Mouse (Mus musculus) forebrain, embryonic 15.5 days (tissue): Measurements from ENCODE around the gene Agpat1. TPM values are rescaled to one million over a fixed set of nuclear protein-coding genes. Genes with fewer than 3 reads are reported as not detected.

Source experiments
- ATAC-seq: fragments of 200-750 bp; cut with Nextera tagmentation; replicated peaks from 2 replicates; pipeline ENCODE4 v1.8.0; 2017; ENCODE audit warnings: mild to moderate bottlenecking, moderate TSS enrichment, moderate library complexity
- H3K27ac ChIP-seq: fragments of 300-500 bp; sonication (generic); replicated peaks from 2 replicates; pipeline ENCODE4 v1.5.1; 2015; ENCODE audit warnings: mild to moderate bottlenecking, inconsistent platforms
- H3K27me3 ChIP-seq: fragments of 300-500 bp; sonication (generic); 2 replicates; pipeline ENCODE4 v1.6.1; 2015; ENCODE audit warnings: inconsistent platforms
- H3K36me3 ChIP-seq: fragments of 300-500 bp; sonication (generic); 2 replicates; pipeline ENCODE4 v1.6.1; 2015; ENCODE audit warnings: mild to moderate bottlenecking, inconsistent platforms
- H3K4me1 ChIP-seq: fragments of 300-500 bp; sonication (generic); 2 replicates; pipeline ENCODE4 v1.6.1; 2015; ENCODE audit warnings: inconsistent platforms
- H3K4me2 ChIP-seq: fragments of 300-500 bp; sonication (generic); replicated peaks from 2 replicates; pipeline ENCODE4 v1.6.1; 2015; ENCODE audit warnings: mild to moderate bottlenecking, inconsistent platforms
- H3K4me3 ChIP-seq: fragments of 300-500 bp; sonication (generic); 2 replicates; pipeline ENCODE4 v1.5.1; 2015; ENCODE audit warnings: mild to moderate bottlenecking, inconsistent platforms
- H3K9ac ChIP-seq: fragments of 300-500 bp; sonication (generic); replicated peaks from 2 replicates; pipeline ENCODE4 v1.6.1; 2015; ENCODE audit warnings: mild to moderate bottlenecking, inconsistent platforms
- H3K9me3 ChIP-seq: fragments of 300-500 bp; sonication (generic); 2 replicates; pipeline ENCODE4 v1.6.1; 2016; ENCODE audit warnings: inconsistent platforms
- WGBS: fragments of 180-500 bp; shearing (Covaris S2); methylation state at CpG from one replicate; pipeline ENCODE4 v1.1.7; 2015; ENCODE audit warnings: mixed read lengths; 5-methylcytosine and 5-hydroxymethylcytosine counted together
- polyA plus RNA-seq: library from polyadenylated mRNA; unstranded; fragments of >200 nt; fragmentation: Nextera tagmentation; extraction: Ambion mirVana; gene quantifications from 2 replicates; pipeline ENCODE4 v1.2.1, GENCODE M21; 2015

The Agpat1 gene
- polyA plus RNA-seq, 1 experiment from 2014 or later, result 89.2 TPM

DNA sequence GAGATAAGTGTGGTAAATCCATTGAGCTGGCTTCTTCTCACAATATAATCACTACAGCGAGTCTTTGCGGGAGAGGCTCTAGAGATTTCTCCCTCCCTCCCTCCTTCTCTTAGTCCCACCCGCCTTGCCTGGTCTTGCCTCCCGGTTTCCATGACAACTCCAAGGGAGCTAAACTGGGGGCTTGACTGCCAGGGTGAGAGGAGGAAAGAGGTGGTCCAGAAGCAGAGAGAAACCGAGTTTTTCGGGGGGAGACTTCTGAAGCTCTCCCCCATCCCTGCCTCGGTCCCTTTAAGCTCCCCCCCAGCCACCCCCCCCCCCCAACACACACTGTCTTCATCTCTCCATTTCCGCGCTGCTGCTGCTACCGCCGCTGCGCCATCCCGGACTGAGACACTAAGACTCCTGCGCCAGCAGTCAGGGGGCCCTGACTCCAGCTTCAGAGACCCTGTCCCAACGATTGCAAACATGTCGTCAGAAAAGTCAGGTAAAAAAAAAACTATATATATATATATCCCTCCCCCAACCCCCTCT lies 25.2 kb downstream of the Agpat1 start, which contains the start of gene Prrt1:
TSS of gene Prrt1 (plus strand) at position 313 of the 531 bp plus-strand sequence.
- Histone ChIP-seq H3K4me1 (peaks cover 62% of the 10 kb centered on the region), H3K9me3 (no peaks in the 10 kb centered on the region), H3K4me3 (peak within 1 kb of the TSS; percentile 69), H3K9ac (peak within 1 kb of the TSS; percentile 71), H3K4me2 (peak within 1 kb of the TSS; percentile 96), H3K27me3 (peaks cover 19% of the 10 kb centered on the region), H3K36me3 (no peaks in the 10 kb centered on the region), H3K27ac (peak within 1 kb of the TSS; percentile 87)
- WGBS, result 1% methylated on average over 16 of the region's 16 CpGs
- ATAC-seq, result peak; percentile 38; the same call in 1 of the 2 replicates

DNA sequence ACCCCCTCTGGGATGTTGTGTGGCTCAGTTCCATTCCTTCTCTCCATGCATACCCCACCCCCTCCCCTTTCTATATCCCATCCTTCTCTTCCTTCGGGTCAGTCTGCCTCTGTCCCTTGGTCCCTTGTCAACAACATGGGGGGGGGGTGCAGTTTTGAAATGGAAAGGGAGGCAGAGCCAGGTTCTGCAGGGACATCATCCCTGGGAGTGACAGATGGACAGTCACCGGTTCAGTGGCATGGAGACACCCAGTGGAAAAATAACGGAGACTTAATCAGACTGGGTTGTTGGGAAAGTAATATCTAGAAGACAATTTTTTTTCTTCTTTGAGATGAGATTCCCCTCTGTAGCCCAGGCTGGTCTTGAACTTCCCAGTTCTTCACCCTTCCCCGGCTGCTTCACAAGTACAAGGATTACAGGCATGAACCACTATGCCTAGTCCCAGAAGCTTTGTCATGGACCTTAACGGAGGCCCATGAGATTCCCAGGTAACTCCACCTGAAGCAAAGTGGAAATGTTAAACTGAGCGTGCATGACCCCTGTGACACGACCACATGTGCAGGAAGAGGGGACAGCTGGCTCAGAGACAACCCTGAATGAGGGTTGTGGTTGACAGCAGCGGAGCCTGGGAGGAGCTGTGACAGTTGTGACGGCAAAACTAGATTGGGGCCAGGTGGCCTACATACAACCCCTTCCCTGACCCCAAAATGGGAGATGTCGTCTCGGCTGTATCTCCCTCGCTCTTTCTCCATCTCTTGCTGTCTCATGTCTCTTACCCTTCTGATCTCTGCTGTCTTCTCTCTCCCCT lies 25.9 kb downstream of the Agpat1 start:
- Histone ChIP-seq H3K9ac (peak overlapping the region; percentile 38), H3K36me3 (no peaks in the 10 kb centered on the region), H3K27me3 (peaks cover 19% of the 10 kb centered on the region), H3K4me1 (peaks cover 62% of the 10 kb centered on the region), H3K4me2 (peak overlapping the region; percentile 96), H3K9me3 (no peaks in the 10 kb centered on the region), H3K27ac (no peak overlapping the region), H3K4me3 (peak overlapping the region; percentile 69)
- ATAC-seq, result no peak
- WGBS, result 23% methylated on average over 12 of the region's 12 CpGs

DNA sequence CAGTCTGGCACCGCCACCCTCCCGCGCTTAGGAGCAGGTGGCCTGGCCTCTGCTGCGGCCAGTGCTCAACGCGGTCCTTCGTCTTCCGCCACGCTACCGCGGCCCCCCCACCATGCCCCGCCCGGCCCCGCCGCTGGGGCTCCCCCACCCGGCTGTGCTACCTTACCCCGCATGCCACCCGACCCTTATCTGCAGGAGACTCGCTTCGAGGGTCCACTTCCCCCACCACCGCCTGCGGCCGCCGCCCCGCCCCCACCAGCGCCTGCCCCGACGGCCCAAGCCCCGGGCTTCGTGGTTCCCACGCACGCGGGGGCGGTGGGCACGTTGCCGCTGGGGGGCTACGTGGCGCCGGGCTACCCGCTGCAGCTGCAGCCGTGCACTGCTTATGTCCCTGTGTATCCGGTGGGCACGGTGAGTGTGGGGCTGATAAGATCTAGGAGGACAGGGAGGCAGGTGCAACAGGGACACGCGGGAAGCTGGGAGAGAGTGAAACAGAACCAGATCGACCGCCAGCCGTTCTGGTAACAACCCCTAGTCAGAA lies 26.8 kb downstream of the Agpat1 start:
- peak overlapping the region; percentile 69 for H3K4me3 ChIP-seq
- no peaks in the 10 kb centered on the region for H3K9me3 ChIP-seq
- no peak overlapping the region for H3K27ac ChIP-seq
- peaks cover 21% of the 10 kb centered on the region for H3K27me3 ChIP-seq
- 2% methylated on average over 48 of the region's 48 CpGs for WGBS
- no peak for ATAC-seq
- peak overlapping the region; percentile 31 for H3K9ac ChIP-seq
- no peaks in the 10 kb centered on the region for H3K36me3 ChIP-seq
- H3K4me2 ChIP-seq, result peak overlapping the region; percentile 96
- H3K4me1 ChIP-seq, result peaks cover 60% of the 10 kb centered on the region

DNA sequence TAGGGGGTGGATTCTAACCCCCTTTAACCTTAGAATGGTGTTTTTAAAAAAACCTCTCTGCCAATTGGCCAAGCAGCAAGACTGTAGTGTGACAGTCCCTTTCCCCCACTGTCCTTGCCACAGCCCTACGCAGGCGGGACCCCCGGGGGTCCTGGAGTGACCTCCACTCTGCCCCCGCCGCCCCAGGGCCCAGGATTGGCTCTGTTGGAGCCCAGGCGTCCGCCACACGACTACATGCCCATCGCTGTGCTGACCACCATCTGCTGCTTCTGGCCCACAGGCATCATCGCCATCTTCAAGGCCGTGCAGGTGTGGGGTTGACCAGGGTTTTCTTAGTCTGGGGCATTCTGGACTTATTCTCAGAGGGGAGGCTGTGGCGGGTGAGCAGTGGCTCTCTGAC lies 27.6 kb downstream of the Agpat1 start:
- 6% methylated on average over 12 of the region's 12 CpGs for WGBS
- H3K9me3 ChIP-seq, result no peaks in the 10 kb centered on the region

DNA sequence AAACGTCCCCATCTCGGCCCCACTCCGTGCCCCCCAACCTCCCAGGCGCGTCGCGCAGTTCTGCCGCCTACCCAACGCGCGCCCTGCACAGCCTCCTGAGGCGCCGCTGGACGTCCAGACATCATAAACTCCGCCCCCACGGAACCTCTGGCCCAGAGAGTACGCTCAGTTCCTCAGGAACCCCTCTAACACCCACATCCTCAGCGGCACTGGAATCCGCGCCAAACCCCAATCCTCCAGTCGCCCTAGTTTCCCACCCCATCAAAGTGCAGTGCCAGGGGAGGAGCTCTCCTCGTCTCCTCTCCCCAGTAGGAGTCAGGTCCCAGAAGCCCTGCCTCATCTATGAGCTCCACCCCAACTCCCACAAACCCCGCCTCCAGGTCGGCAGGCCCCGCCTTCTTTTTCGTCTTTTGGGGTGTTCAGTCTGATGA lies 28.2 kb downstream of the Agpat1 start:
- peak; percentile 9; the same call in 1 of the 2 replicates for ATAC-seq
- peaks cover 21% of the 10 kb centered on the region for H3K27me3 ChIP-seq
- H3K4me3 ChIP-seq, result peak overlapping the region; percentile 69
- H3K4me1 ChIP-seq, result peaks cover 50% of the 10 kb centered on the region
- 2% methylated on average over 26 of the region's 26 CpGs for WGBS
- H3K9ac ChIP-seq, result peak overlapping the region; percentile 38
- no peak overlapping the region for H3K27ac ChIP-seq
- H3K36me3 ChIP-seq, result no peaks in the 10 kb centered on the region
- H3K9me3 ChIP-seq, result no peaks in the 10 kb centered on the region
- peak overlapping the region; percentile 96 for H3K4me2 ChIP-seq

More for the DNA sequence above, 27.6 kb downstream of the Agpat1 start:
- Histone ChIP-seq H3K9ac (peak overlapping the region; percentile 38), H3K36me3 (no peaks in the 10 kb centered on the region), H3K4me2 (peak overlapping the region; percentile 96), H3K27me3 (peaks cover 21% of the 10 kb centered on the region), H3K27ac (no peak overlapping the region), H3K4me3 (peak overlapping the region; percentile 69), H3K4me1 (peaks cover 52% of the 10 kb centered on the region)
- ATAC-seq, result no peak

DNA sequence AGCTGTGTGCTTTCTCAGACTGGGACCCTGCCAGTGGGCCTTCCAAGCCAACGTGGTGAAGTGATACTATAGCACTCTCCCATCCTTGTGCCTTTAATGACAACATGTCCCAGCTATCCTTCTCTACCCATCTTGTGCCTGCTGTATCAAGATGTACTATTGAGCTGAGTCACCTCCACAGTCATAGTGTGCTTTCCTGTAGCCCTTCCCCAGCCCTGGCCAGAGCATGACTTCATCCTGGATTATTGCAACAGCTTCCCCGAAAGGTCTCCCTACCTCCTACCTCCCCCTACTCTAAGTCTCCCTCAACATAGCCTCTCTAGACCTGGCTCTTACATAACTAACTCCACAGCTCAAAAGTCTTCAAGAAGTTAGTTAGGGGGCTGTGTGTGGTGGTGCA lies 31.6 kb downstream of the Agpat1 start:
- no peaks in the 10 kb centered on the region for H3K36me3 ChIP-seq
- H3K9ac ChIP-seq, result no peak overlapping the region
- 59% methylated on average over 2 of the region's 2 CpGs for WGBS
- no peak overlapping the region for H3K4me2 ChIP-seq
- no peak overlapping the region for H3K4me3 ChIP-seq
- ATAC-seq, result no peak
- peaks cover 22% of the 10 kb centered on the region for H3K4me1 ChIP-seq
- peaks cover 18% of the 10 kb centered on the region for H3K27me3 ChIP-seq
- H3K27ac ChIP-seq, result no peak overlapping the region
- no peaks in the 10 kb centered on the region for H3K9me3 ChIP-seq

DNA sequence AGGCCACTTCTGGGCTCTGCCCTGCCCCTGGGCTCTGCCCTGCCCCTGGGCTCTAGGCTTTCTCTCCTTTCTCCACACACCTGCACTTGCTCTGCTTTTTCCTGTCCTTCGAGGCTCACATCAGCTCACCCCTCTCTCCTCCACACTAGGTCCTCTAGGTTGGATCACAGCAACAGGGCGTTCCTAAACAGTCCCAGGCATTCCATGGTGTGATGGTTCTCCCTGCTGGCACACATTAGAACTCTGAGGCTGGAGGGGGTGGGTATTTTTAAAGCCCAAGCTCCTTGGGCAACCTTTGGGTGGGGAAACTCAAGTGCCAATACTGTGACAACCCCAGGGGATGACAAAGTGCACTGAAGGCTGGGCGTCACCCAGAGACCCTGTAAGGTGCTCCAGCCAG lies 33.4 kb downstream of the Agpat1 start:
- Histone ChIP-seq H3K4me2 (no peak overlapping the region), H3K27me3 (peaks cover 3% of the 10 kb centered on the region; the same call in 1 of the 2 replicates), H3K27ac (no peak overlapping the region), H3K36me3 (no peaks in the 10 kb centered on the region), H3K4me3 (no peak overlapping the region), H3K9ac (no peak overlapping the region), H3K4me1 (peaks cover 13% of the 10 kb centered on the region), H3K9me3 (no peaks in the 10 kb centered on the region)
- WGBS, result 70% methylated on average over 3 of the region's 3 CpGs
- no peak for ATAC-seq

DNA sequence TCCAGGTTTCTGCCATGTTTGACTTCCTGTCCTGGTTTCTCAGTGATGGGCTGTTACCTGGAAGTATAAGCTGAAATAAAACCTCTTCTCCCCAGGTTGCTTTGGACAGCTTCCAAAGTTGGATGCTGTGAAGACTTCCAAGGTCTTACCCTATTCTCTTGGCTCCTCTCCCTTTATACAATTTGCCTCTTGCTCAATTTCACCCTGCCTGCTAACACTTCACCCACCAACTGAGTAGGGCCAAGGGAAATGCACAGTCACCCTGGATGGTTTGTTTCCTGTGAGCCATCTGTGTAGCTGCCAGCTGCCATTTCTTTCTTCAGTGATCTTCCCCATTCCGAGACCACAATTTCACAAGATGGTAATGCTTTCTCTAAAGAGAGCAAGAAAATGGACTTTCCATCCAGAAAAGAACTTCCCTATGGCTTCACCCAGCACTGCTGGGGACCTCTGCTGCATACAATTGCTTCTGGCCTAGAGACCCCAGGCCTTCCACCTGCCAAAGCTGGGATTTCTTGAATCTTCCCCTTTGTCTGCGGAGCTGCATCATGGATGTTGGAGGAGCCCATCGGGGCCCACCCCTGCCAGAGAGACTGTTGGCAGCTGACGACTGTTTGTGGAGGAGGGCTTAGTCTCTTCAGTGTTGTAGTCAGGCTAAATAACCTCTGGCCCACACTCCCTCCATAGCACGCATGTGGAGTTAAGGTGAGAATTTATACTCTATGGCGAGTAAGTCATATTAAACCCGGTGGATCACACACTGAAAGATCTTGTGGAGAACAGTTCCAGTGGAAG lies 35.6 kb downstream of the Agpat1 start:
- Histone ChIP-seq H3K4me1 (peaks cover 17% of the 10 kb centered on the region), H3K4me2 (no peak overlapping the region), H3K27ac (peak overlapping the region; percentile 20; the same call in 1 of the 2 replicates), H3K36me3 (no peaks in the 10 kb centered on the region), H3K4me3 (no peak overlapping the region), H3K9me3 (no peaks in the 10 kb centered on the region), H3K27me3 (peaks cover 2% of the 10 kb centered on the region; the same call in 1 of the 2 replicates), H3K9ac (no peak overlapping the region)
- 77% methylated on average over 7 of the region's 7 CpGs for WGBS
- no peak for ATAC-seq

DNA sequence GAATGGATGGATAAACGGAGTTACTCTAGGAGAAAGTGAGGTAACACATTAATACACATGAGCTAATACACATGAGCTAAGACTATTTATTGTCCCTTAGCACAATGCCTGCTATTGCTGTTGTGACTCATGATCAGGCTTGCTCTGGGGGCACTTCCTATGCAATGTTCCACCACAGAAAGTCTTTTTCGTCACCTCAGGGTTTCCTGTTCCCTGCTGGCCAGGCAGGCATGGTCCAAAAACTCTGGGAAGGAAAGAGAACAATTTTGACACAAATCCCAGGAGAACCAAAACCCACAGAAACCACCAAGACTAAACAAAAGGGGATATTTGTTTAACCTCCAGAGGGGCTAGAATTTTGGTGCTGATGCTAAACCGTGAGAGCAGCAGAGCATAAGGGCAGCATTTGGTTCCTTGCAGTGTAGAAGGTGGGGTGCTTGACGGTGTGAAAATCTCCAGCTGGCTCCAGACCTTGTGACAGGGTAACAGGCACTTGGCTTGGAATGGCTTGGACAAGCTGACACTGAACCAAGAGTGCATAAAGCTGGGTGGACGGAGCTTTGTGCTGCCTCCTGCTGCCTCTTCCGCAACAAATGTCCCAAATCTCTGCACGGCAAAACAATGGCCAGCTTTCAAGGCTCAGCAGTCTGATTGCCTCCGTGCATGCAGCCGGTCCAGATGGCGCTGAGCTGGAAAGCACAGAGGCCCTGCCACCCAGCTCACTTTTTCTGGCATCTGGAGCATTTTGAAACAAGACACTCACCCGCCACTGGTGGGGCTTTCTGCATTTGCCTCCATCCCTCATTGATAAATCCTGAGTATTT lies 36.9 kb downstream of the Agpat1 start:
- no peak overlapping the region for H3K4me3 ChIP-seq
- ATAC-seq, result peak; percentile 27; the same call in 1 of the 2 replicates
- no peaks in the 10 kb centered on the region for H3K36me3 ChIP-seq
- H3K9me3 ChIP-seq, result no peaks in the 10 kb centered on the region
- H3K27ac ChIP-seq, result peak overlapping the region; percentile 88
- H3K9ac ChIP-seq, result peak overlapping the region; percentile 21; the same call in 1 of the 2 replicates
- WGBS, result 8% methylated on average over 11 of the region's 11 CpGs
- peaks cover 28% of the 10 kb centered on the region for H3K4me1 ChIP-seq
- no peak overlapping the region; the same call in 1 of the 2 replicates for H3K4me2 ChIP-seq
- no peaks in the 10 kb centered on the region for H3K27me3 ChIP-seq

DNA sequence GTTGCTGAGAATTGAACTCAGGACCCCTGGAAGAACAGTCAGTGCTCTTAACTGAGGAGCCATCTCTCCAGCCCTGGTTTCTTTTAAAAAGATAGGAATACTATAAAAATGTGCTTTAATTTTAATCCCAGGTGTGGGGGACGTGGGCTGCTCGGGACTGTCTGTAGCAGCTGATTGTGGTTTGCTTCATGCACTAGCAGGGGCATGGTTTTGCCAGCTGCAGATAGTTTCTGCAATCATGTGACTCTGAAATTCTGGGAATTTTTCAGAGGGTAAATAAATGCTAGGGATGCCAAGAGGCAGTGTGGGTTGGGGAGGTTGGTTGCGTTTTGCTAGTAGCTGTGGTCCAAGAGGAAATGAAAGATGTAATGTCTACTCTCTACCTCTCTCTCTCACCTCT lies 37.9 kb downstream of the Agpat1 start:
- H3K9me3 ChIP-seq, result no peaks in the 10 kb centered on the region
- H3K4me2 ChIP-seq, result no peak overlapping the region
- H3K27me3 ChIP-seq, result no peaks in the 10 kb centered on the region
- H3K36me3 ChIP-seq, result no peaks in the 10 kb centered on the region
- H3K9ac ChIP-seq, result no peak overlapping the region
- H3K27ac ChIP-seq, result peak overlapping the region; percentile 88; the same call in 1 of the 2 replicates
- ATAC-seq, result no peak
- 93% methylated on average over 3 of the region's 3 CpGs for WGBS
- H3K4me3 ChIP-seq, result no peak overlapping the region
- H3K4me1 ChIP-seq, result peaks cover 36% of the 10 kb centered on the region

DNA sequence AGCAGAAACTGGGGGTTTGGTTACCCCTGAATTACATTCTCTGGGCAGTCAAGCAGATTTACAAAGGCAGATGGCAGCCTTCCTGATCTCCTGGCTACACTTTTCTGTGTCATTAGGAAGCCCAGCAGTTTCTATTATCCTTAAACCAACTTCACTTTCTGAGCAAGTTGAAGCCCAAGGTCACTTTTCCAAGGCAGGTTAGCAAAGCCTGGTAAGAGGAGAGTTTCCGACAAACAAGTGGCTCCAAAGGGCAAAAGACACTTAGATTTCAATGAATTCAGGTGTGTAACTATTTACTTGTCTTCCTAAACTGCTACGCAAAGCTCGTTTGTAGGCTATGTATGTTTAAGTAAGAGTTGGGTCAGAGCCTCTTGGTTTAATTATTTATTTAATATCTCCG lies 39.3 kb downstream of the Agpat1 start:
- H3K27me3 ChIP-seq, result no peaks in the 10 kb centered on the region
- 88% methylated on average over 4 of the region's 4 CpGs for WGBS
- no peaks in the 10 kb centered on the region for H3K9me3 ChIP-seq
- no peak overlapping the region for H3K4me3 ChIP-seq
- H3K4me1 ChIP-seq, result peaks cover 46% of the 10 kb centered on the region
- ATAC-seq, result no peak
- H3K36me3 ChIP-seq, result no peaks in the 10 kb centered on the region
- no peak overlapping the region for H3K4me2 ChIP-seq
- H3K9ac ChIP-seq, result no peak overlapping the region
- no peak overlapping the region for H3K27ac ChIP-seq
